Comparison of ENCODE assay signal across 8 mouse cellular contexts in genomic region chr11:35769746-35770437, GRCm38 (mm10). TPM values are rescaled to one million over a fixed set of nuclear protein-coding genes. Genes with fewer than 3 reads are reported as not detected.
A peak's percentile ranks its signal among the peaks of the same experiment; 100 is the strongest.
DNase-seq lines count a peak whose midpoint lies in the region; ATAC-seq and TF ChIP-seq lines count a peak whose summit lies in the region.

No protein-coding gene starts in this region.

- TF ChIP-seq EP300 in heart, postnatal 0 days (IDR thresholded peaks at IDR 0.05; ENCODE audit: low read depth) = no peak

- peak; percentile 86 for ATAC-seq in forebrain, embryonic 13.5 days
- ATAC-seq in heart, postnatal 0 days (ENCODE audit: insufficient read depth, low read depth) = peak; percentile 85

- DNase-seq in kidney, adult 18-20 months = peak; percentile 90
- DNase-seq in kidney, adult 11 months = no peak
- DNase-seq in c-Kit-negative CD71-positive TER-119-positive erythroid progenitor cells, embryonic 14.5 days (ENCODE audit: low read depth, low spot score) = peak; percentile 64
- DNase-seq in heart, postnatal 0 days (ENCODE audit: low spot score) = peak; percentile 71
- DNase-seq in layer of hippocampus, adult 9-10 months (ENCODE audit: low spot score) = peak; percentile 17
- peak; percentile 77 for DNase-seq in lung, postnatal 14 days
- DNase-seq in right cerebral cortex, postnatal 36 days (ENCODE audit: low spot score in 2 of 2) = peak; percentile 44 to 53

- H3K27me3 ChIP-seq in forebrain, embryonic 13.5 days = no peaks in the 10 kb centered on the region
- H3K27me3 ChIP-seq in heart, postnatal 0 days (ENCODE audit: control insufficient read depth, insufficient read depth, low read length) = no peaks in the 10 kb centered on the region

- peaks cover 17% of the 10 kb centered on the region for H3K4me1 ChIP-seq in forebrain, embryonic 13.5 days
- H3K4me1 ChIP-seq in heart, postnatal 0 days (ENCODE audit: control insufficient read depth, insufficient read depth) = peaks cover 9% of the 10 kb centered on the region

- no peak for TF ChIP-seq CTCF in heart, postnatal 0 days (IDR thresholded peaks at IDR 0.05; ENCODE audit: low read depth)

- peak overlapping the region; percentile 91 for H3K27ac ChIP-seq in forebrain, embryonic 13.5 days
- peak overlapping the region; percentile 94 for H3K27ac ChIP-seq in heart, postnatal 0 days (ENCODE audit: low read depth)

- peak overlapping the region; percentile 92 for H3K4me3 ChIP-seq in forebrain, embryonic 13.5 days
- peak overlapping the region; percentile 81 for H3K4me3 ChIP-seq in heart, postnatal 0 days (ENCODE audit: low read depth, low read length)

- peaks cover 6% of the 10 kb centered on the region; the same call in 1 of the 2 replicates for H3K36me3 ChIP-seq in forebrain, embryonic 13.5 days (ENCODE audit: poor library complexity, severe bottlenecking)
- no peaks in the 10 kb centered on the region for H3K36me3 ChIP-seq in heart, postnatal 0 days (replicated peaks; ENCODE audit: control insufficient read depth, insufficient read depth, low read length)

- H3K9ac ChIP-seq in forebrain, embryonic 13.5 days = peak overlapping the region; percentile 97
- peak overlapping the region; percentile 93 for H3K9ac ChIP-seq in heart, postnatal 0 days (replicated peaks; ENCODE audit: low read depth, low read length)

- peak overlapping the region; percentile 74 for H3K4me2 ChIP-seq in forebrain, embryonic 13.5 days
- H3K4me2 ChIP-seq in heart, postnatal 0 days (ENCODE audit: low read depth, low read length) = peak overlapping the region; percentile 87

- under 1% methylated on average over 34 of the region's 41 CpGs for WGBS in forebrain, embryonic 13.5 days
- 0% methylated on average over 26 of the region's 41 CpGs for WGBS in heart, postnatal 0 days

- no peaks in the 10 kb centered on the region for H3K9me3 ChIP-seq in forebrain, embryonic 13.5 days (replicated peaks)
- H3K9me3 ChIP-seq in heart, postnatal 0 days (replicated peaks; ENCODE audit: control insufficient read depth, low read length) = no peaks in the 10 kb centered on the region

RNA-seq across cellular contexts. Expression of gene Pank3, which starts 0.6 kb away (rescaled TPM):
- polyA plus RNA-seq in forebrain, embryonic 13.5 days (2015; fragmentation: Nextera tagmentation; extraction: Ambion mirVana) = 22.7 and 23.4 TPM in 2 replicates
- 23.0 and 28.6 TPM in 2 replicates for total RNA-seq in heart, postnatal 0 days (2014; rRNA removed; ENCODE audit: low replicate concordance)
- polyA plus RNA-seq in heart, postnatal 0 days (2015; fragmentation: Nextera tagmentation; extraction: Ambion mirVana) = 5.9 and 6.3 TPM in 2 replicates

RNA-seq across cellular contexts. Expression of gene Fbll1, which starts 28.8 kb away (rescaled TPM):
- polyA plus RNA-seq in forebrain, embryonic 13.5 days (2015; fragmentation: Nextera tagmentation; extraction: Ambion mirVana) = 2.4 and 4.0 TPM in 2 replicates
- not detected in 2 replicates for total RNA-seq in heart, postnatal 0 days (2014; rRNA removed; ENCODE audit: low replicate concordance)
- not detected in 2 replicates for polyA plus RNA-seq in heart, postnatal 0 days (2015; fragmentation: Nextera tagmentation; extraction: Ambion mirVana)
